Mouse (Mus musculus): Measurements from ENCODE around the gene Msl1. TPM values are rescaled to one million over a fixed set of nuclear protein-coding genes. Genes with fewer than 3 reads are reported as not detected.

Gene Msl1
- polyA plus RNA-seq, 1 experiment from 2014 or later = 19.4 TPM

Other genes starting within 250 kb of the Msl1 start
- 0.33 and 1.1 TPM in 2 replicates for gene Ikzf3, start 249.5 kb upstream of the Msl1 start, polyA plus RNA-seq (2015; fragmentation: Nextera tagmentation; extraction: Ambion mirVana)
- 0.18 TPM in 1 of 2 replicates, not detected in the other for gene Zpbp2, start 244.4 kb upstream of the Msl1 start, polyA plus RNA-seq (2015; fragmentation: Nextera tagmentation; extraction: Ambion mirVana)
- 50.8 and 51.2 TPM in 2 replicates for gene Ormdl3, start 208.1 kb upstream of the Msl1 start, polyA plus RNA-seq (2015; fragmentation: Nextera tagmentation; extraction: Ambion mirVana)
- gene Lrrc3c, start 197.2 kb upstream of the Msl1 start, polyA plus RNA-seq (2015; fragmentation: Nextera tagmentation; extraction: Ambion mirVana) = not detected in 2 replicates
- 0.69 and 1.2 TPM in 2 replicates for gene Gm12355, start 169.9 kb upstream of the Msl1 start, polyA plus RNA-seq (2015; fragmentation: Nextera tagmentation; extraction: Ambion mirVana)
- gene Gsdma3, start 169.2 kb upstream of the Msl1 start, polyA plus RNA-seq (2015; fragmentation: Nextera tagmentation; extraction: Ambion mirVana) = not detected in 2 replicates
- gene Gsdma2, start 148.8 kb upstream of the Msl1 start, polyA plus RNA-seq (2015; fragmentation: Nextera tagmentation; extraction: Ambion mirVana) = not detected in 2 replicates
- gene Gsdma, start 131.2 kb upstream of the Msl1 start, polyA plus RNA-seq (2015; fragmentation: Nextera tagmentation; extraction: Ambion mirVana) = 0.09 TPM in 1 of 2 replicates, not detected in the other
- 165 and 177 TPM in 2 replicates for gene Psmd3, start 113.0 kb upstream of the Msl1 start, polyA plus RNA-seq (2015; fragmentation: Nextera tagmentation; extraction: Ambion mirVana)
- gene Csf3, start 94.3 kb upstream of the Msl1 start, polyA plus RNA-seq (2015; fragmentation: Nextera tagmentation; extraction: Ambion mirVana) = not detected in 2 replicates
- gene Med24, start 66.1 kb upstream of the Msl1 start, polyA plus RNA-seq (2015; fragmentation: Nextera tagmentation; extraction: Ambion mirVana) = 56.6 and 57.8 TPM in 2 replicates
- 36.3 and 36.4 TPM in 2 replicates for gene Thra, start 54.9 kb upstream of the Msl1 start, polyA plus RNA-seq (2015; fragmentation: Nextera tagmentation; extraction: Ambion mirVana)
- gene Nr1d1, start 20.2 kb upstream of the Msl1 start, polyA plus RNA-seq (2015; fragmentation: Nextera tagmentation; extraction: Ambion mirVana) = 1.4 and 1.6 TPM in 2 replicates
- gene Casc3, start 9.4 kb downstream of the Msl1 start, polyA plus RNA-seq (2015; fragmentation: Nextera tagmentation; extraction: Ambion mirVana) = 33.2 and 36.6 TPM in 2 replicates
- gene Rapgefl1, start 41.3 kb downstream of the Msl1 start, polyA plus RNA-seq (2015; fragmentation: Nextera tagmentation; extraction: Ambion mirVana) = 1.3 and 1.4 TPM in 2 replicates
- 4.6 and 4.8 TPM in 2 replicates for gene Wipf2, start 68.1 kb downstream of the Msl1 start, polyA plus RNA-seq (2015; fragmentation: Nextera tagmentation; extraction: Ambion mirVana)
- gene Cdc6, start 112.3 kb downstream of the Msl1 start, polyA plus RNA-seq (2015; fragmentation: Nextera tagmentation; extraction: Ambion mirVana) = 34.0 and 38.3 TPM in 2 replicates
- gene Rara, start 132.3 kb downstream of the Msl1 start, polyA plus RNA-seq (2015; fragmentation: Nextera tagmentation; extraction: Ambion mirVana) = 35.4 and 37.2 TPM in 2 replicates
- gene Gjd3, start 187.5 kb downstream of the Msl1 start, polyA plus RNA-seq (2015; fragmentation: Nextera tagmentation; extraction: Ambion mirVana) = 0.31 TPM in 1 of 2 replicates, not detected in the other
- 257 and 270 TPM in 2 replicates for gene Top2a, start 228.7 kb downstream of the Msl1 start, polyA plus RNA-seq (2015; fragmentation: Nextera tagmentation; extraction: Ambion mirVana)
- 498 TPM in 2 replicates for gene Igfbp4, start 245.7 kb downstream of the Msl1 start, polyA plus RNA-seq (2015; fragmentation: Nextera tagmentation; extraction: Ambion mirVana)

All from lung, embryonic 16.5 days (tissue).